Mouse (Mus musculus) hindbrain, embryonic 15.5 days (tissue): Measurements from ENCODE around the gene Polr2h. TPM values are rescaled to one million over a fixed set of nuclear protein-coding genes. Genes with fewer than 3 reads are reported as not detected.
"Not testable (repeated sequence)": the region's sequence is repeated elsewhere in the genome, so short reads cannot be mapped to it uniquely, and the experiment has no call there.

Source experiments
- ATAC-seq: fragments of 200-750 bp; cut with Nextera tagmentation; 2 replicates; pipeline ENCODE4 v1.8.0; 2017; ENCODE audit warnings: low read depth, moderate number of reproducible peaks, moderate TSS enrichment; ENCODE audit not compliant: low FRiP score
- H3K27ac ChIP-seq: fragments of 300-500 bp; sonication (generic); replicated peaks from 2 replicates; pipeline ENCODE4 v1.5.1; 2015; ENCODE audit warnings: mild to moderate bottlenecking, inconsistent platforms
- H3K27me3 ChIP-seq: fragments of 300-500 bp; sonication (generic); 2 replicates; pipeline ENCODE4 v1.6.1; 2015; ENCODE audit warnings: control low read depth, inconsistent platforms
- H3K36me3 ChIP-seq: fragments of 300-500 bp; sonication (generic); 2 replicates; pipeline ENCODE4 v1.6.1; 2015; ENCODE audit warnings: control low read depth, inconsistent platforms
- H3K4me1 ChIP-seq: fragments of 300-500 bp; sonication (generic); replicated peaks from 2 replicates; pipeline ENCODE4 v1.6.1; 2015; ENCODE audit warnings: control low read depth, inconsistent platforms
- H3K4me2 ChIP-seq: fragments of 300-500 bp; sonication (generic); 2 replicates; pipeline ENCODE4 v1.6.1; 2015; ENCODE audit warnings: moderate library complexity, mild to moderate bottlenecking, inconsistent platforms
- H3K4me3 ChIP-seq: fragments of 300-500 bp; sonication (generic); 2 replicates; pipeline ENCODE4 v1.5.1; 2015; ENCODE audit warnings: mild to moderate bottlenecking, inconsistent platforms
- H3K9ac ChIP-seq: fragments of 300-500 bp; sonication (generic); 2 replicates; pipeline ENCODE4 v1.6.1; 2015; ENCODE audit warnings: inconsistent platforms
- H3K9me3 ChIP-seq: fragments of 300-500 bp; sonication (generic); 2 replicates; pipeline ENCODE4 v1.6.1; 2016; ENCODE audit warnings: control low read depth, inconsistent platforms
- WGBS: fragments of 180-500 bp; shearing (Covaris S2); methylation state at CpG from one replicate; pipeline ENCODE4 v1.1.7; 2015; 5-methylcytosine and 5-hydroxymethylcytosine counted together
- polyA plus RNA-seq: library from polyadenylated mRNA; unstranded; fragments of >200 nt; fragmentation: Nextera tagmentation; extraction: Ambion mirVana; gene quantifications from 2 replicates; pipeline ENCODE4 v1.2.1, GENCODE M21; 2015

Polr2h gene
- 89.0 and 89.8 TPM in 2 replicates for polyA plus RNA-seq

- peak within 1 kb of the TSS; percentile 72 for H3K4me3 ChIP-seq
- peaks cover 37% of the 10 kb centered on the region for H3K4me1 ChIP-seq
- H3K27ac ChIP-seq, result peak within 1 kb of the TSS; percentile 85
- ATAC-seq, result peak; percentile 83
- WGBS, result under 1% methylated on average over 62 of the region's 62 CpGs
- H3K9ac ChIP-seq, result peak within 1 kb of the TSS; percentile 62
- no peaks in the 10 kb centered on the region for H3K9me3 ChIP-seq
- no peaks in the 10 kb centered on the region for H3K27me3 ChIP-seq
- peak within 1 kb of the TSS; percentile 94 for H3K4me2 ChIP-seq
- H3K36me3 ChIP-seq, result peaks cover 25% of the 10 kb centered on the region
These were observed at the start of gene Polr2h, which contains the start of gene Clcn2 for GRCm38 (mm10) chr16:20717181-20717977. Gene Polr2h, plus strand, starts transcription at chr16:20717665. Gene Clcn2, minus strand, starts transcription at chr16:20717746.

GRCm38 (mm10) chr16:20668013-20668412, 49.5 kb upstream of the Polr2h start, which contains the start of gene Eif4g1:
Gene Eif4g1, plus strand, starts transcription at chr16:20668313.
- H3K4me3 ChIP-seq, ATAC-seq: not testable (repeated sequence)
- WGBS, result 98% methylated on average over 5 of the region's 6 CpGs

GRCm38 (mm10) chr16:20670291-20670690, 47.2 kb upstream of the Polr2h start:
- Histone ChIP-seq H3K9me3 (no peaks in the 10 kb centered on the region), H3K27me3 (no peaks in the 10 kb centered on the region), H3K27ac (no peak overlapping the region), H3K9ac (no peak overlapping the region), H3K4me1 (peaks cover 23% of the 10 kb centered on the region), H3K4me3 (no peak overlapping the region), H3K4me2 (no peak overlapping the region), H3K36me3 (peaks cover 9% of the 10 kb centered on the region)
- no peak for ATAC-seq
- 87% methylated on average over 3 of the region's 3 CpGs for WGBS

More at GRCm38 (mm10) chr16:20668013-20668412, 49.5 kb upstream of the Polr2h start, which contains the start of gene Eif4g1:
- not testable (repeated sequence) for H3K27me3 ChIP-seq, H3K9ac ChIP-seq, H3K4me1 ChIP-seq, H3K4me2 ChIP-seq, H3K9me3 ChIP-seq, H3K27ac ChIP-seq
- H3K36me3 ChIP-seq, result peaks cover 11% of the 10 kb centered on the region; the same call in 1 of the 2 replicates

GRCm38 (mm10) chr16:20671886-20672285, 45.6 kb upstream of the Polr2h start:
- 22% methylated on average over 6 of the region's 6 CpGs for WGBS
- Histone ChIP-seq H3K4me1 (peaks cover 26% of the 10 kb centered on the region), H3K4me3 (peak overlapping the region; percentile 68), H3K36me3 (peaks cover 20% of the 10 kb centered on the region), H3K27me3 (no peaks in the 10 kb centered on the region), H3K27ac (0 out of 2 replicates have a peak overlapping the region, but pooled peaks have one; percentile 84), H3K9me3 (no peaks in the 10 kb centered on the region), H3K9ac (no peak overlapping the region), H3K4me2 (peak overlapping the region; percentile 90)
- no peak for ATAC-seq

- H3K9me3 ChIP-seq, result no peaks in the 10 kb centered on the region
These were observed 45.0 kb upstream of the Polr2h start for GRCm38 (mm10) chr16:20672500-20672902.

GRCm38 (mm10) chr16:20672965-20673705, 44.3 kb upstream of the Polr2h start:
- Histone ChIP-seq H3K27ac (peak overlapping the region; percentile 84), H3K4me1 (peaks cover 32% of the 10 kb centered on the region), H3K4me3 (peak overlapping the region; percentile 68), H3K36me3 (peaks cover 32% of the 10 kb centered on the region), H3K9me3 (no peaks in the 10 kb centered on the region), H3K4me2 (peak overlapping the region; percentile 90), H3K27me3 (no peaks in the 10 kb centered on the region), H3K9ac (peak overlapping the region; percentile 84)
- 0% methylated on average over 51 of the region's 78 CpGs for WGBS
- ATAC-seq, result peak; percentile 87

More at GRCm38 (mm10) chr16:20672500-20672902, 45.0 kb upstream of the Polr2h start:
- Histone ChIP-seq H3K4me1 (peaks cover 27% of the 10 kb centered on the region), H3K9ac (peak overlapping the region; percentile 84), H3K4me3 (peak overlapping the region; percentile 68), H3K27ac (peak overlapping the region; percentile 84), H3K36me3 (peaks cover 25% of the 10 kb centered on the region), H3K27me3 (no peaks in the 10 kb centered on the region), H3K4me2 (peak overlapping the region; percentile 90)
- 0% methylated on average over 37 of the region's 38 CpGs for WGBS
- peak; percentile 98 for ATAC-seq

- Histone ChIP-seq H3K27me3 (no peaks in the 10 kb centered on the region), H3K4me1 (peaks cover 32% of the 10 kb centered on the region), H3K4me2 (peak overlapping the region; percentile 90), H3K9me3 (no peaks in the 10 kb centered on the region), H3K9ac (peak overlapping the region; percentile 84), H3K4me3 (peak overlapping the region; percentile 68), H3K27ac (0 out of 2 replicates have a peak overlapping the region, but pooled peaks have one; percentile 84), H3K36me3 (peaks cover 38% of the 10 kb centered on the region)
- no peak for ATAC-seq
- 9% methylated on average over 14 of the region's 14 CpGs for WGBS
These were observed 43.7 kb upstream of the Polr2h start for GRCm38 (mm10) chr16:20673706-20674303.

- H3K27me3 ChIP-seq, result no peaks in the 10 kb centered on the region
- no peak overlapping the region for H3K9ac ChIP-seq
- H3K4me1 ChIP-seq, result peaks cover 32% of the 10 kb centered on the region
- no peaks in the 10 kb centered on the region for H3K9me3 ChIP-seq
- H3K36me3 ChIP-seq, result peaks cover 52% of the 10 kb centered on the region
- no peak overlapping the region for H3K4me3 ChIP-seq
- H3K4me2 ChIP-seq, result no peak overlapping the region
- WGBS, result 93% methylated on average over 6 of the region's 6 CpGs
- no peak overlapping the region for H3K27ac ChIP-seq
- no peak for ATAC-seq
These were observed 42.3 kb upstream of the Polr2h start for GRCm38 (mm10) chr16:20675213-20675612.

GRCm38 (mm10) chr16:20676702-20677101, 40.8 kb upstream of the Polr2h start:
- no peaks in the 10 kb centered on the region for H3K27me3 ChIP-seq

GRCm38 (mm10) chr16:20677380-20677779, 40.1 kb upstream of the Polr2h start:
- no peak overlapping the region for H3K4me2 ChIP-seq
- H3K27me3 ChIP-seq, result no peaks in the 10 kb centered on the region
- no peak overlapping the region for H3K4me3 ChIP-seq
- 89% methylated on average over 5 of the region's 5 CpGs for WGBS
- H3K9ac ChIP-seq, result no peak overlapping the region
- H3K27ac ChIP-seq, result no peak overlapping the region
- ATAC-seq, result no peak
- H3K9me3 ChIP-seq, result no peaks in the 10 kb centered on the region
- peaks cover 73% of the 10 kb centered on the region for H3K36me3 ChIP-seq
- peaks cover 27% of the 10 kb centered on the region for H3K4me1 ChIP-seq

More at GRCm38 (mm10) chr16:20676702-20677101, 40.8 kb upstream of the Polr2h start:
- WGBS, result 90% methylated on average over 4 of the region's 4 CpGs
- Histone ChIP-seq H3K4me1 (peaks cover 32% of the 10 kb centered on the region), H3K9me3 (no peaks in the 10 kb centered on the region), H3K9ac (no peak overlapping the region), H3K36me3 (peaks cover 66% of the 10 kb centered on the region), H3K4me3 (no peak overlapping the region), H3K27ac (no peak overlapping the region), H3K4me2 (no peak overlapping the region)
- ATAC-seq, result no peak

GRCm38 (mm10) chr16:20677974-20678675, 39.3 kb upstream of the Polr2h start:
- Histone ChIP-seq H3K27me3 (no peaks in the 10 kb centered on the region), H3K9me3 (no peaks in the 10 kb centered on the region), H3K4me3 (no peak overlapping the region), H3K36me3 (peaks cover 81% of the 10 kb centered on the region), H3K9ac (no peak overlapping the region), H3K4me1 (peaks cover 27% of the 10 kb centered on the region), H3K27ac (no peak overlapping the region), H3K4me2 (no peak overlapping the region)
- WGBS, result 81% methylated on average over 10 of the region's 10 CpGs
- no peak for ATAC-seq
